Mouse (Mus musculus): Measurements from ENCODE around the gene Heatr4.
"Not testable (repeated sequence)": the region's sequence is repeated elsewhere in the genome, so short reads cannot be mapped to it uniquely, and the experiment has no call there.

The Heatr4 gene

GRCm38 (mm10) chr12:83984752-83985151, at the start of gene Heatr4:
Heatr4 (minus strand) TSS chr12:83984852.
- ATAC-seq (ENCODE audit: low TSS enrichment): no peak

GRCm38 (mm10) chr12:84034108-84034507, 49.5 kb upstream of the Heatr4 start:
- ATAC-seq (ENCODE audit: low TSS enrichment): no peak

GRCm38 (mm10) chr12:84033302-84033701, 48.6 kb upstream of the Heatr4 start:
- not testable (repeated sequence) for ATAC-seq (ENCODE audit: low TSS enrichment)

- no peak for ATAC-seq (ENCODE audit: low TSS enrichment)
Measured at GRCm38 (mm10) chr12:84032854-84033253, 48.2 kb upstream of the Heatr4 start.

- peak; percentile 95 for ATAC-seq (ENCODE audit: low TSS enrichment)
Measured at GRCm38 (mm10) chr12:84030659-84031332, 46.1 kb upstream of the Heatr4 start.

- not testable (repeated sequence) for ATAC-seq (ENCODE audit: low TSS enrichment)
Measured at GRCm38 (mm10) chr12:84029043-84029442, 44.4 kb upstream of the Heatr4 start.

- ATAC-seq (ENCODE audit: low TSS enrichment): not testable (repeated sequence)
Measured at GRCm38 (mm10) chr12:84028328-84028727, 43.7 kb upstream of the Heatr4 start.

- no peak for ATAC-seq (ENCODE audit: low TSS enrichment)
Measured at GRCm38 (mm10) chr12:84025888-84026287, 41.2 kb upstream of the Heatr4 start.

- no peak for ATAC-seq (ENCODE audit: low TSS enrichment)
Measured at GRCm38 (mm10) chr12:84023052-84023745, 38.5 kb upstream of the Heatr4 start.

GRCm38 (mm10) chr12:84022266-84022665, 37.6 kb upstream of the Heatr4 start:
- ATAC-seq (ENCODE audit: low TSS enrichment): not testable (repeated sequence)

GRCm38 (mm10) chr12:84020528-84020927, 35.9 kb upstream of the Heatr4 start:
- ATAC-seq (ENCODE audit: low TSS enrichment): not testable (repeated sequence)

- ATAC-seq (ENCODE audit: low TSS enrichment): peak; percentile 57
Measured at GRCm38 (mm10) chr12:84013701-84014100, 29.0 kb upstream of the Heatr4 start.

- no peak for ATAC-seq (ENCODE audit: low TSS enrichment)
Measured at GRCm38 (mm10) chr12:84013130-84013529, 28.5 kb upstream of the Heatr4 start.

- ATAC-seq (ENCODE audit: low TSS enrichment): peak; percentile 42
Measured at GRCm38 (mm10) chr12:84011251-84012040, 26.8 kb upstream of the Heatr4 start.

- ATAC-seq (ENCODE audit: low TSS enrichment): no peak
Measured at GRCm38 (mm10) chr12:84010201-84010600, 25.5 kb upstream of the Heatr4 start.

GRCm38 (mm10) chr12:84009171-84009965, 24.7 kb upstream of the Heatr4 start, which contains the start of gene Acot1:
Acot1 (plus strand) TSS chr12:84009490.
- peak; percentile 76 for ATAC-seq (ENCODE audit: low TSS enrichment)

GRCm38 (mm10) chr12:84008729-84009128, 24.1 kb upstream of the Heatr4 start:
- no peak for ATAC-seq (ENCODE audit: low TSS enrichment)

GRCm38 (mm10) chr12:84008251-84008650, 23.6 kb upstream of the Heatr4 start:
- no peak for ATAC-seq (ENCODE audit: low TSS enrichment)

- no peak for ATAC-seq (ENCODE audit: low TSS enrichment)
Measured at GRCm38 (mm10) chr12:84003866-84004265, 19.2 kb upstream of the Heatr4 start.

- ATAC-seq (ENCODE audit: low TSS enrichment): no peak
Measured at GRCm38 (mm10) chr12:84000418-84000817, 15.8 kb upstream of the Heatr4 start.

- ATAC-seq (ENCODE audit: low TSS enrichment): not testable (repeated sequence)
Measured at GRCm38 (mm10) chr12:83999237-83999636, 14.6 kb upstream of the Heatr4 start.
